Mouse (Mus musculus) intestine, postnatal 0 days (tissue): ENCODE measurements at regions not wholly inside any gene's neighbourhood (a gene's known extent, or its start where the extent isn't known, plus 50 kb on each side); places are given as distances from the start of the nearest gene placed in this dataset. TPM values are rescaled to one million over a fixed set of nuclear protein-coding genes. Genes with fewer than 3 reads are reported as not detected.

Source experiments
- ATAC-seq: fragments of 200-750 bp; cut with Nextera tagmentation; 2 replicates; pipeline ENCODE4 v1.8.0; 2017; ENCODE audit warnings: mild to moderate bottlenecking, moderate TSS enrichment, moderate library complexity
- H3K27ac ChIP-seq: fragments of 300-500 bp; sonication (generic); 2 replicates; pipeline ENCODE4 v1.5.1; 2014; ENCODE audit warnings: mild to moderate bottlenecking, low read depth, low read length, moderate library complexity
- H3K27me3 ChIP-seq: fragments of 300-500 bp; sonication (generic); replicated peaks from 2 replicates; pipeline ENCODE4 v1.6.1; 2014; ENCODE audit warnings: low read length, mixed read lengths; ENCODE audit not compliant: control insufficient read depth, insufficient read depth
- H3K36me3 ChIP-seq: fragments of 300-500 bp; sonication (generic); 2 replicates; pipeline ENCODE4 v1.6.1; 2014; ENCODE audit warnings: mild to moderate bottlenecking, moderate library complexity; ENCODE audit not compliant: control insufficient read depth, insufficient read depth
- H3K4me1 ChIP-seq: fragments of 300-500 bp; sonication (generic); replicated peaks from 2 replicates; pipeline ENCODE4 v1.6.1; 2014; ENCODE audit warnings: antibody characterized with exemption, low read length, mixed read lengths; ENCODE audit not compliant: control insufficient read depth, insufficient read depth
- H3K4me2 ChIP-seq: fragments of 300-500 bp; sonication (generic); replicated peaks from 2 replicates; pipeline ENCODE4 v1.6.1; 2014; ENCODE audit warnings: low read depth, mild to moderate bottlenecking, moderate library complexity
- H3K4me3 ChIP-seq: fragments of 300-500 bp; sonication (generic); 2 replicates; pipeline ENCODE4 v1.5.1; 2014; ENCODE audit warnings: low read depth, low read length
- H3K9ac ChIP-seq: fragments of 300-500 bp; sonication (generic); 2 replicates; pipeline ENCODE4 v1.6.1; 2014; ENCODE audit warnings: mild to moderate bottlenecking, low read depth, low read length
- H3K9me3 ChIP-seq: fragments of 300-500 bp; sonication (generic); 2 replicates; pipeline ENCODE4 v1.6.1; 2016; ENCODE audit warnings: mixed run types; ENCODE audit not compliant: control insufficient read depth
- CTCF ChIP-seq: sonication (generic); IDR thresholded peaks from 2 replicates; pipeline ENCODE4 v1.5.1; 2016; ENCODE audit warnings: low read depth, mild to moderate bottlenecking, control low read depth, antibody characterized with exemption, moderate library complexity
- WGBS: fragments of 180-500 bp; shearing (Covaris S2); extraction: QIAGEN DNeasy Blood & Tissue Kit; methylation state at CpG from one replicate; pipeline ENCODE4 v1.1.7; 2014; 5-methylcytosine and 5-hydroxymethylcytosine counted together
- microRNA-seq: library from miRNA; unstranded; fragments of <30 nt; microRNA quantifications from one replicate; pipeline ENCODE4, GENCODE M21; 2016

- H3K36me3 ChIP-seq, result no peaks in the 10 kb centered on the region
- H3K9ac ChIP-seq, result no peak overlapping the region
- ATAC-seq, result no peak
- no peak overlapping the region for H3K4me3 ChIP-seq
- H3K27ac ChIP-seq, result no peak overlapping the region
- H3K4me2 ChIP-seq, result no peak overlapping the region
- TF ChIP-seq CTCF, result no peak
- WGBS, result 64% methylated on average over 6 of the region's 6 CpGs
- H3K27me3 ChIP-seq, result no peaks in the 10 kb centered on the region
- H3K9me3 ChIP-seq, result no peaks in the 10 kb centered on the region
- H3K4me1 ChIP-seq, result no peaks in the 10 kb centered on the region
Measured at GRCm38 (mm10) chr13:107087355-107087754, 65.4 kb upstream of the Kif2a start.

GRCm38 (mm10) chr13:107078085-107078484 lies 56.2 kb upstream of the Kif2a start:
- no peak overlapping the region for H3K4me2 ChIP-seq
- H3K9ac ChIP-seq, result no peak overlapping the region
- no peaks in the 10 kb centered on the region for H3K36me3 ChIP-seq
- H3K4me3 ChIP-seq, result no peak overlapping the region
- no peak overlapping the region for H3K27ac ChIP-seq
- no peaks in the 10 kb centered on the region for H3K27me3 ChIP-seq
- H3K9me3 ChIP-seq, result no peaks in the 10 kb centered on the region
- no peak for TF ChIP-seq CTCF
- no peak for ATAC-seq
- no peaks in the 10 kb centered on the region for H3K4me1 ChIP-seq
- WGBS, result 96% methylated on average over 1 of the region's 1 CpGs

GRCm38 (mm10) chr13:107074917-107075316 lies 53.0 kb upstream of the Kif2a start:
- no peak for ATAC-seq
- no peaks in the 10 kb centered on the region for H3K4me1 ChIP-seq
- no peaks in the 10 kb centered on the region for H3K27me3 ChIP-seq
- TF ChIP-seq CTCF, result no peak
- H3K27ac ChIP-seq, result no peak overlapping the region
- WGBS, result 86% methylated on average over 4 of the region's 4 CpGs
- H3K4me2 ChIP-seq, result no peak overlapping the region
- no peaks in the 10 kb centered on the region for H3K9me3 ChIP-seq
- no peak overlapping the region for H3K4me3 ChIP-seq
- no peak overlapping the region for H3K9ac ChIP-seq
- H3K36me3 ChIP-seq, result no peaks in the 10 kb centered on the region

GRCm38 (mm10) chr13:107073039-107073620 lies 51.2 kb upstream of the Kif2a start:
- Histone ChIP-seq H3K27ac (no peak overlapping the region), H3K4me2 (peak overlapping the region; percentile 53), H3K9me3 (no peaks in the 10 kb centered on the region), H3K4me3 (peak overlapping the region; percentile 23; the same call in 1 of the 2 replicates), H3K36me3 (no peaks in the 10 kb centered on the region), H3K9ac (no peak overlapping the region), H3K4me1 (no peaks in the 10 kb centered on the region), H3K27me3 (no peaks in the 10 kb centered on the region)
- no peak for TF ChIP-seq CTCF
- 13% methylated on average over 14 of the region's 14 CpGs for WGBS
- ATAC-seq, result no peak

GRCm38 (mm10) chr13:107072345-107073038 lies 50.6 kb upstream of the Kif2a start:
- no peak for ATAC-seq
- no peaks in the 10 kb centered on the region for H3K27me3 ChIP-seq
- H3K4me3 ChIP-seq, result peak overlapping the region; percentile 23; the same call in 1 of the 2 replicates
- no peak overlapping the region for H3K9ac ChIP-seq
- no peak overlapping the region for H3K27ac ChIP-seq
- no peaks in the 10 kb centered on the region for H3K36me3 ChIP-seq
- H3K4me1 ChIP-seq, result no peaks in the 10 kb centered on the region
- TF ChIP-seq CTCF, result no peak
- peak overlapping the region; percentile 53 for H3K4me2 ChIP-seq
- 47% methylated on average over 11 of the region's 11 CpGs for WGBS
- no peaks in the 10 kb centered on the region for H3K9me3 ChIP-seq

Small RNA genes in the stretch of these regions (microRNA-seq; reads per million reads assigned to microRNA genes)
- not detected for gene Gm22118
